Mouse (Mus musculus): ENCODE data around the gene Nkiras1.

Gene Nkiras1

GRCm38 (mm10) chr14:18274526-18274925 is 3.6 kb downstream of the Nkiras1 start:
- no peak for DNase-seq (ENCODE audit: low spot score in 2 of 2)

DNA sequence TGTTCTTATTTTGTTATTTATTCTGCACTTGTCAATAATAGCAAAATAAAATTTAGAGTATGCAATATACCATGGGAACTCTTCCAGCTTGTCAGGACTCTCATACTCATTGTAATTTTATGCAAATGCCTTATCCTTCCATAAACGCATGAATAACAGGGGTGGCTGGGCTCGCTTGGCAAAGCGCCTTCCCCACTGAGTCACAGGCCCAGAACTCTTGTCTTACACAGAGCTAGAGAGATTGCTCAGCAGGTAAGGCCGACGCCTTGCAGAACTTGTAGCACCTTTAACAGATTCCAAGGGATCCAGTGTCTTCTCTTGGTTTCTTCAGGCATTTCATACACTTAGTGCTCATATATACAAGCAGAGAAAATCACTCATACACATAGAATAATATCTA is 9.4 kb downstream of the Nkiras1 start:
- DNase-seq (ENCODE audit: low spot score in 2 of 2): no peak

DNA sequence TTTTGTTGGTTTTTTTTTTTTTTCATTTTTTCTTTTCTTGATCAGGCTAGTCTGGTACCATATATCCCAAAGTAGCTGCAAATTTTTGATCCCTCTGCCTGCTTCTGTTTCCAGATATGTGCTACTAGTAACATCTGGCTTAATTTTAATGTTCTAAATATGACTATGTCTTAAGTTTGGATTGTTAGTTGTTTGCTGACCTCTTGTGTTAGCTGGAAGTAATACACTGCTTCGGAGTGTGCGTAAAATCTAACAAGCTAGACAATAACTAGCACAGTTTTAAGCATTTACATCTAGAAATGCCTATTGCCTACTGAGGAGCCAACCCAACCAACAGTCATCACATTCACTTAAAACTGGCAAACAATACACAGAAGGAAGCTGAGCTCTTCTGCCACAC is 13.6 kb downstream of the Nkiras1 start:
- no peak for DNase-seq (ENCODE audit: low spot score in 2 of 2)

GRCm38 (mm10) chr14:18285476-18285875 is 14.5 kb downstream of the Nkiras1 start:
- DNase-seq (ENCODE audit: low spot score in 2 of 2): no peak

GRCm38 (mm10) chr14:18286441-18286840 is 15.5 kb downstream of the Nkiras1 start:
- no peak for DNase-seq (ENCODE audit: low spot score in 2 of 2)

DNA sequence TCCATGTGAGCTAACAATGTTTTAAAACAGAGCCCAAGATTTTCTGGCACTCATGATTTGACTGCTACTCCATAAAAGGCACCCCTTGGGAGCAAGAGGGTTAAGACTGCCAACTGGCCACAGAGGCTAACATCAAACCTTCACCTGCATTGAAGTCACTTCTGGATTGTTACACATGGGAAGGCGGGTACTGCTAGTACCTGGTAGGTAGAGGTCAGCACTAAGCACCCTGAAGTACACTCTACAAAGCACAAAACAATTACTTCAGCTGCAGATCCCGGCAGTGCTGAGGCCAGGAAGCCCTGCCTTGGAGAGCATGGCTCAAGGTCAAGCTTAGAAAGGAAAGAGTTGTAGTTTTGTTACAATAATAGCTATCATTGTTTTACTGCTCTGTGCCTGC is 16.5 kb downstream of the Nkiras1 start:
- no peak for DNase-seq (ENCODE audit: low spot score in 2 of 2)

DNA sequence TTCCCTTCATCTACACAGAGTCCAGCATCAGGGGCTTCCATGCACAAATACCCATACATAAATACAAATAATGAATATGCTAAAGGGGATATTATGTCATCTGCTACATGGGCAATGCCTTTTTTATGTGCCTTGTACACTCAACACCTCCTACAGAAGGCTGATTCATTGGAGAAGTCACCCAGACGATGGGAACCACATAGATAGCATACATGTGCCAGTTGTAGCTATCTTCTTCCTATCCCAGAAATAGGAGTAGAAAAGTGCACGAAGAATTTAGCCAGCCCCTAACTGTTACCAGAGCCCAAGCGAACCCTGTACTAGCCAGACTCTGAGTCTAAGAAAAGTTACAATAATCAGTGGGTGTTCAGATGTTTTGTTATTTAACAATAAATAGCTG is 21.2 kb downstream of the Nkiras1 start:
- DNase-seq (ENCODE audit: low spot score in 2 of 2): no peak

- no peak for DNase-seq (ENCODE audit: low spot score in 2 of 2)
These were observed 21.6 kb downstream of the Nkiras1 start for GRCm38 (mm10) chr14:18292578-18292977.

- no peak for DNase-seq (ENCODE audit: low spot score in 2 of 2)
These were observed 26.5 kb downstream of the Nkiras1 start for GRCm38 (mm10) chr14:18297441-18297840.

DNA sequence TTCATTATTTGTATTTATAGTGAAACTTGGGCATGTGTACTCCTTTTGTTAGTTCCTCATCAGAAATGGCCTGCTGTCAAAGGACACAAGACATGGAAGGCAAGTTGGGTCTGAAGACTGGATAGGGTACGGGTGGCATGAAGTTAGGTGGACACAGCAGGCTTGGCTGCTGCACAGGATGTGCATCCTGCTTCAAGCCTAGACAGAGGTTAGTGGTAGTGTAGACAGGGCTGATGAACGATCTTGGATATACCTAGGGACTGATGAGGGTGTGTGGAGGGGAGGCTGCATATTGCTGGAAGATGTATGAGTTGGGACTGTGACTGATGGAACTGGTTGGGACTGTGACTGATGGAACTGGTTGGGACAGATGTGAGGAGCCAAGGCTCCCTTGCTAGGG is 27.9 kb downstream of the Nkiras1 start:
- no peak for DNase-seq (ENCODE audit: low spot score in 2 of 2)

GRCm38 (mm10) chr14:18300676-18301075 is 29.7 kb downstream of the Nkiras1 start:
- no peak for DNase-seq (ENCODE audit: low spot score in 2 of 2)

DNA sequence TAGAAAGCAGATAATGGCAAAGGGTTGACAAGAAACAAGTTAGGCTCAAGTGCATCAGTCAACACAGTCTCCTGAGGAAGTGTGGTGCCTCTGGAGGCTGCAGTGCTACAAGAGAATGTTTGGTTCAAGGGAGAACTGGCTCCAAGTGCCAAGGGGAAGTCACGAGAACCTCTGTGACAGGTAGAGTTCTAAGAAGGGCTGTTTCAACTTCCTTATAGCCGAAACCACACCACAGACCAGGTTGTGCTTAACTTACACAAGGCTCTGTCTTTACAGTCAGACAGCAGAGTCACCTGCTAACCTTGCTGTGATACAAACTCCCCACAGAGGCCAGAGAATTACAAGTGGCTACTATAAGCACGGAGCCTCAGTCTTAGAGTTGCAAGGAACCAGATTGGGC is 30.7 kb downstream of the Nkiras1 start:
- no peak for DNase-seq (ENCODE audit: low spot score in 2 of 2)

- no peak for DNase-seq (ENCODE audit: low spot score in 2 of 2)
These were observed 31.8 kb downstream of the Nkiras1 start for GRCm38 (mm10) chr14:18302750-18303149.

- DNase-seq (ENCODE audit: low spot score in 2 of 2): no peak
These were observed 32.3 kb downstream of the Nkiras1 start for GRCm38 (mm10) chr14:18303262-18303661.

DNA sequence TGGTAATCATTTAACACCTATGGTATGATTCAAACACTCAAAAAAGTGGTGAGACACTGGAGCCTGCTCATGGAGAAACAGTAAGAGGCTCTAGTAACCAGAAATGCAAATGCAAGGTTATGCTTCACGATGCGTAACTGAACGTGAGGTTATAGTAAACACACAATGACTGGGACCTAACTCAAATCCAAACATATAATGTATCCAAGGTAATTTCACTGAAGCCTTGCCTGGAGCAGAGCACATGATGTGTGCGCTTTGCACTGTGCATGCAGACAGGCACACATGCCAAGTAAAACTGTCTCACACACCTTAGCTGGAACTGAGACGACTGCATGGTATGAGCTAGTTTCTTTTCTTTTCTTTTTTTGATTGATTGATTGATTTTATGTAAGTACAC is 33.2 kb downstream of the Nkiras1 start:
- no peak for DNase-seq (ENCODE audit: low spot score in 2 of 2)

DNA sequence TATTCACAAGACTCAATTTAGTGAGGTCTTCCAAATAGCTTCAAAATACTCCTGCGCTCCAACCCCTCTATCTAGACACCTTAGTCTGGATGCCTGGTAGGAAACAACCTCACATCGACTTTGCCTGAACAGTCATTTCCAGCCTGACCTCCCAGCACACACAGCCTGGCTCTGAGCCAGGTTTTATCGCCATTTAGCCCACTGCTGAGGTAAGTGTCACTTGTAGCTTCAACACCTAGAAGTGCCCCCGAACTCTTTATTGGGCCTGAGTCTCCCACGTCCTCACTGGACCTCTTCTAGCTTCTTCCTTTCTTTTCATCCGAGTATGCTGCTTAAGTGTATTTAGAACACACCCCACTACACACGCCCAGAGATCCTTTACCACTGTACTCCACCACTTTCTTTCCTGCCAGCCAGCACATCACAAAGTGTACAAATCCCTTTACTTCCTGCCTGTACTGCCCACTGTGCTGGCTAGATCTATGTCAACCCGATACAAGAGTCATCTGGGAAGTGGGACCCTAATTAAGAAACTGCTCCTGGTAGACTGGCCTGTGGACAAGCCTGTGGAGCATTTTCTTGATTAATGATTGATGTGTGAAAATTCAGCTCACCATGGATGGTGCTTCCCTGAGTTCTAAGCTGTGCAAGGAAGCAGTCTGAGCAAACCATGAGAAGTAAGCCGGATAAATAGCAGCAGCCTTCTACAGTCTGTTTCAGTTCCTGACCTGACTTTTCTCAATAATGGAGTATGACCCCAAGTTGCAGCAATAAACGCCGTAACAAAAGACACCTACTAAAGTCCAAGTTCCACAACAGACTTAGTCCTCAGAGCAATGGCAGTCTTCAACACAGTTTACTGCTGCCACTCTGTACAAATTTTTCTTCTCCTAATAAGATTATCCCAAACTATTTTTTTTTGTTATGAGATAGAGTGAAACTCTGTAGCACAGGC is 46.8 kb downstream of the Nkiras1 start:
- DNase-seq (ENCODE audit: low spot score in 2 of 2): no peak

DNA sequence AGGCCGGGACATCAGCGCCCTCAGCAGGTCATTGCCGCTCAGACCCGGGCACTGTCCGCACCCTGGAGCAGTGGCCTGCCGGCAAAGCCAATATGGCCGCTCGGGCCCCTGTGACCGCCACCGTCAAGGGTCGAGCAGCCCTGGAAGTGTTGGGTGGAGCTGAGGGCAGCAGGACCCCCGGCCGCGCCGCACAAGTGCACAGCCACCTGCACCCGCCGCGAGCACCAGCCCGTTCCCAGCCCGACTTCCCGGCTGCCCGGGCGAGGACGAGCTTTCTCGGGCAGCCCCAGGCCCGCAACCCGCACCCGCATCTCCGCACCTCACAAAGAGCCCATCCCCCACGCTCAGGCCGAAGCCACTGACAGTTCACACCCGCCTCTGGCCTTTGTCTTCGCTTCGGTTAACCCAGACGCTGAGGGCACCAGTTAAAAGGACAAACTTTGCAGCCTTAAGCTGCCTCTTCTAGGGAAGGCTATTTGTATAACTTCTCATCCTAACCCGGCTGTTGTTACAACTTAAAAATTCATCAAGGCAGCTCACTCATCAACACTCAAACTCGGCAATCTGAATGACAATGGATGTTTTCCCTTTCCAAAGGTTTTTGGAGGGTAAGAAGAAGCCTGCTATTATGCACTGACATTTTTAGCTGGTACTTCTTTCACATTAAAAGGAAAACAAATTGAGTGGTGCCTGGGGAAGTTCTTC is 56.2 kb downstream of the Nkiras1 start:
- DNase-seq (ENCODE audit: low spot score in 2 of 2): no peak

GRCm38 (mm10) chr14:18330789-18331692 is 60.1 kb downstream of the Nkiras1 start:
- DNase-seq (ENCODE audit: low spot score in 2 of 2): peak; percentile 7 to 25

DNA sequence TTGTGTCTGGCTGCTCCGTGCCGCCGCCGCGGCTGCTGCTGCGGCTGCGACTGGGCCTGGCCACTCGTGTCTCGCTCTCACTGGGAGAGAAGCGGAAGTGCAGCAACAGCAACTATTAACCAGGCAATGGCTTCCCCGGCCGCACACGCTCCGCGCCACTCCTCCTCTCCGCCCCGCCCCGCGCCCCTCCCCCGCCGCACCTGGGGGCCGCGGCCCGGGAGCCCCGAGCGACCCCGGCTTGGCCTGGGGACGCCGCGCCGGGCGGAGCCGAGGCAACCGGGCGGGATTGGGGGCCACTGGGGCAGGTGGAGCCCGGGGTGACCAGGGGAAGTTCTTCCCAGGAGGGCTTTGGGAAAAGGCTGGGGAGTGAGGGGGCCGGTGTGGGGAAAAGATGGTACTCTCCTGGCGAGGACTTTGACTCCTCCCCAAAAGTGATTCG is 60.8 kb downstream of the Nkiras1 start, which contains the start of gene Ube2e1:
TSS of gene Ube2e1 (minus strand) at position 167 of the 439 bp plus-strand sequence.
- DNase-seq (ENCODE audit: low spot score in 2 of 2): peak; percentile 39 to 51

Data from spleen, postnatal 14 days (tissue).